Mouse (Mus musculus) heart, embryonic 12.5 days (tissue): ENCODE results near the gene Prkar1b. TPM values are rescaled to one million over a fixed set of nuclear protein-coding genes. Genes with fewer than 3 reads are reported as not detected.

Experiments
- ATAC-seq: fragments of 200-750 bp; cut with Nextera tagmentation; 2 replicates; pipeline ENCODE4 v1.8.0; 2017; ENCODE audit warnings: moderate TSS enrichment, moderate library complexity; ENCODE audit not compliant: insufficient number of reproducible peaks, low FRiP score
- H3K27ac ChIP-seq: fragments of 300-500 bp; sonication (generic); 2 replicates; pipeline ENCODE4 v1.5.1; 2016; ENCODE audit warnings: mild to moderate bottlenecking, moderate library complexity; ENCODE audit not compliant: poor library complexity, severe bottlenecking
- H3K27me3 ChIP-seq: fragments of 300-500 bp; sonication (generic); replicated peaks from 2 replicates; pipeline ENCODE4 v1.6.1; 2016; ENCODE audit warnings: mild to moderate bottlenecking, moderate library complexity
- H3K36me3 ChIP-seq: fragments of 300-500 bp; sonication (generic); 2 replicates; pipeline ENCODE4 v1.6.1; 2016; ENCODE audit warnings: mild to moderate bottlenecking, moderate library complexity
- H3K4me1 ChIP-seq: fragments of 300-500 bp; sonication (generic); replicated peaks from 2 replicates; pipeline ENCODE4 v1.6.1; 2016; ENCODE audit warnings: mild to moderate bottlenecking
- H3K4me2 ChIP-seq: fragments of 300-500 bp; sonication (generic); 2 replicates; pipeline ENCODE4 v1.6.1; 2016; ENCODE audit warnings: mild to moderate bottlenecking, moderate library complexity
- H3K4me3 ChIP-seq: fragments of 300-500 bp; sonication (generic); 2 replicates; pipeline ENCODE4 v1.5.1; 2016; ENCODE audit warnings: mild to moderate bottlenecking
- H3K9ac ChIP-seq: fragments of 300-500 bp; sonication (generic); 2 replicates; pipeline ENCODE4 v1.6.1; 2016; ENCODE audit warnings: mild to moderate bottlenecking, moderate library complexity
- H3K9me3 ChIP-seq: fragments of 300-500 bp; sonication (generic); replicated peaks from 2 replicates; pipeline ENCODE4 v1.6.1; 2016; ENCODE audit warnings: mild to moderate bottlenecking, moderate library complexity
- WGBS: fragments of 180-500 bp; shearing (Covaris S2); methylation state at CpG from one replicate; pipeline ENCODE4 v1.1.7; 2016; 5-methylcytosine and 5-hydroxymethylcytosine counted together
- polyA plus RNA-seq: library from polyadenylated mRNA; unstranded; fragments of >200 nt; fragmentation: Nextera tagmentation; extraction: Ambion mirVana; gene quantifications from 2 replicates; pipeline ENCODE4 v1.2.1, GENCODE M21; 2016

Gene Prkar1b
- polyA plus RNA-seq, 1 experiment from 2014 or later, result 10.4 TPM

DNA sequence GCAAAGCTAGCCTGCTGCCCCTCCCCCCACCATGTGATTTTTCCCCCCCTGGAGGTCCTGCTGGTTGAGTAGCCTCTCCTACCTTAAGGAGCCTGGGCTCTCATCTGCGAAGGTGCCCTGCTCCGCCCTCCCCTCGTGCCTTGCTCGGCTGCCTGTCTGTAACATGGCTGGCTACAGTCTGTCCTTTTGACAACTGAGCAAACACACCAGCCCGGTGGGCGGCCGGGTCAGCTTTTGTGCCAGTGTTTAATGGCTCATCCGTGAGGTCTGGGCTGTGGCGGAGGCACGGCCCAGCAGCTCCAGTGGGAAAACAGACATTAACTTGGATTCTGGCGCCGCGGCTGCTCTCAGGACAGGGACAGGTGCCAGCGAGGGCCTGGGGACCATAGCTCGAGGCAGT is 122.2 kb downstream of the Prkar1b start:
- H3K9ac ChIP-seq, result no peak overlapping the region
- no peak overlapping the region for H3K4me3 ChIP-seq
- no peak overlapping the region for H3K4me2 ChIP-seq
- no peaks in the 10 kb centered on the region for H3K36me3 ChIP-seq
- WGBS, result 63% methylated on average over 15 of the region's 15 CpGs
- no peaks in the 10 kb centered on the region for H3K9me3 ChIP-seq
- ATAC-seq, result no peak
- no peak overlapping the region for H3K27ac ChIP-seq
- no peaks in the 10 kb centered on the region for H3K27me3 ChIP-seq
- peaks cover 19% of the 10 kb centered on the region for H3K4me1 ChIP-seq

GRCm38 (mm10) chr5:139024351-139025105 is 125.3 kb downstream of the Prkar1b start:
- Histone ChIP-seq H3K36me3 (no peaks in the 10 kb centered on the region), H3K9me3 (no peaks in the 10 kb centered on the region), H3K4me1 (peaks cover 13% of the 10 kb centered on the region), H3K4me2 (no peak overlapping the region), H3K27me3 (no peaks in the 10 kb centered on the region), H3K9ac (no peak overlapping the region), H3K4me3 (no peak overlapping the region), H3K27ac (0 out of 2 replicates have a peak overlapping the region, but pooled peaks have one; percentile 14)
- no peak for ATAC-seq
- 35% methylated on average over 12 of the region's 12 CpGs for WGBS

DNA sequence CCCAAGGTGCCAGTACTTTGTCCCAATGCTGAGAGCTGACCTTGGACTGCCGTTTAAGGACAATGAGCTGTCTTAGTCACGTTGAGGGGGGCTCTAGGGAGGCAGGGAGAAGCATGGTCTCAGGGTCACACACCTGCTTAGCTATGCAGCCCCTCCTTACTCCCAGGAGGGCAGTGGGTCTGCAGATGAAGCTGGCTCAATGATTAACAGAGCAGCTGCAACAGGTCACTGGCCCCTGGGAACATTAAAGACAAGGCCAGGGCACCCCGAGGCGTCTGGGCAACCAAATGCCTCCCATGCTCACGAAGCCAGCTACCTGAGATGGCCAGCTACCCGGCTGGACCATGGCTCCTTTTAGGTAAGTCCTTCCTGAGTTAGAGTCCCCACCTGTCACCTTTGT is 129.2 kb downstream of the Prkar1b start:
- Histone ChIP-seq H3K36me3 (no peaks in the 10 kb centered on the region), H3K4me1 (peaks cover 27% of the 10 kb centered on the region), H3K9ac (no peak overlapping the region), H3K9me3 (no peaks in the 10 kb centered on the region), H3K27me3 (no peaks in the 10 kb centered on the region), H3K4me2 (no peak overlapping the region), H3K27ac (no peak overlapping the region), H3K4me3 (no peak overlapping the region)
- ATAC-seq, result no peak
- 80% methylated on average over 6 of the region's 6 CpGs for WGBS

DNA sequence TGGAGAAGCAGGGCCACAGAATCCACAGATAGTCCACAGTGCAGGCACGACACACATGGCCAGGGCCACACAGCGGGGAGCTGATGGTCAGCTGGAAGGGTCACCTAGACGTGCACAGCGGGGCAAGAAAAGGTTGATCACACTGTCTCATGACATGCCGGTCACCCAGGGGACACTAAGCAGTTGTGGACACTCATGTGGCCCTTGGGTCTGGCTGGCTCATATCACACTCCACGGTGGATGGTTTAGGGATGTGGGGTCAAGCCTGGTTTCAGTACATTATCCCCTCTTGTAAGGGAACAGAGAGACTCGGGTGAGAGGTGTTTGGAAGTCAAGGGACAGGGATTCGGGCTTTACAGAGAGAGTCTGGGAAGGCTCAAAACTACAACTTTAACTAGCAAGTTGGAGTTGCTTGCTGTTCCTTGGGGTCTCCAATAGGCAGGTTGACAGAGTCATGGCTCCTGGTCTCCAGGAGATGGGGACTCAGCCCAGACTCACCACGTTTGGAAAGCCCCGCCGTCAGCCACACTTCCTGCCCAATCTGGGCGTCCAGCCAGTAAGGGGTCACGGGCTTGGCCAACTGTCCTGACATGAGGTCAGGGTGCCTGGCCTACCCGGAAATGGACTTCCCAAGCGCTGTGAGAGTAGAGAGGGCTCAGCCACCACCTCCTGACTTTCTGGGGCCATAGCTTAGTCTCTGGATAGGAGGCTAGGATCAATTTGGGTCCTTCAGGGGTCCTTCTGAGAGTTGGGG is 132.3 kb downstream of the Prkar1b start:
- Histone ChIP-seq H3K9me3 (no peaks in the 10 kb centered on the region), H3K27me3 (no peaks in the 10 kb centered on the region), H3K4me2 (no peak overlapping the region), H3K4me1 (peaks cover 26% of the 10 kb centered on the region), H3K36me3 (no peaks in the 10 kb centered on the region), H3K4me3 (no peak overlapping the region), H3K9ac (no peak overlapping the region), H3K27ac (no peak overlapping the region)
- 67% methylated on average over 15 of the region's 15 CpGs for WGBS
- ATAC-seq, result peak; percentile 62; the same call in 1 of the 2 replicates

DNA sequence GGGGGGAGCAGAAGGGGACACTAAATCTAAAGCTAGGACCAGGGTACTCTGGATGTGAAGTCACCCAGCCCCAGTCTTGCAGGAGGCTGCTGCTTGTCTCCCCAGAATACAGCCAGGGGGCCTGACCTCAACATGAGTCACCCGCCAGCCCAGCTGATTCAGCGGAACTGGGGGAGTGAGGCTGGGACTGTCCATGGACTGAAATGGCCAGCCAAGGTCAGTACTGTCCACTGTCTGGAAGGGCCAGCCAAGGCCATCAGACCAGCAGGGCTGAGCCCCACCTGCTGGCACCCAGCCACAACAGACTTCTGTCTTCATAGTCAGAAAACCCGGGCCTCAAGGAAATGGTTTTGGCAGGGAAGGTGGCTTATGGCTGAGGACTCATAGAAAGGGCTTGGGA is 134.7 kb downstream of the Prkar1b start:
- H3K36me3 ChIP-seq, result no peaks in the 10 kb centered on the region
- ATAC-seq, result peak; percentile 72
- WGBS, result 53% methylated on average over 3 of the region's 3 CpGs

GRCm38 (mm10) chr5:139010649-139011048 is 139.2 kb downstream of the Prkar1b start:
- no peak overlapping the region for H3K4me3 ChIP-seq
- 47% methylated on average over 2 of the region's 2 CpGs for WGBS
- no peaks in the 10 kb centered on the region for H3K9me3 ChIP-seq
- H3K27me3 ChIP-seq, result no peaks in the 10 kb centered on the region; the same call in 1 of the 2 replicates
- no peak overlapping the region for H3K4me2 ChIP-seq
- no peak for ATAC-seq
- H3K4me1 ChIP-seq, result peaks cover 12% of the 10 kb centered on the region
- H3K36me3 ChIP-seq, result no peaks in the 10 kb centered on the region
- no peak overlapping the region for H3K27ac ChIP-seq
- H3K9ac ChIP-seq, result no peak overlapping the region

More for the DNA sequence above, 134.7 kb downstream of the Prkar1b start:
- no peak overlapping the region for H3K4me3 ChIP-seq
- no peaks in the 10 kb centered on the region; the same call in 1 of the 2 replicates for H3K27me3 ChIP-seq
- no peak overlapping the region for H3K27ac ChIP-seq
- H3K9me3 ChIP-seq, result no peaks in the 10 kb centered on the region
- H3K4me2 ChIP-seq, result no peak overlapping the region
- H3K9ac ChIP-seq, result no peak overlapping the region
- H3K4me1 ChIP-seq, result peaks cover 26% of the 10 kb centered on the region

GRCm38 (mm10) chr5:139007141-139007775 is 142.5 kb downstream of the Prkar1b start:
- WGBS, result 49% methylated on average over 4 of the region's 4 CpGs
- Histone ChIP-seq H3K4me2 (no peak overlapping the region), H3K27me3 (peaks cover 3% of the 10 kb centered on the region; the same call in 1 of the 2 replicates), H3K36me3 (no peaks in the 10 kb centered on the region), H3K4me1 (no peaks in the 10 kb centered on the region), H3K27ac (no peak overlapping the region), H3K9me3 (no peaks in the 10 kb centered on the region), H3K9ac (no peak overlapping the region), H3K4me3 (no peak overlapping the region)
- ATAC-seq, result no peak

DNA sequence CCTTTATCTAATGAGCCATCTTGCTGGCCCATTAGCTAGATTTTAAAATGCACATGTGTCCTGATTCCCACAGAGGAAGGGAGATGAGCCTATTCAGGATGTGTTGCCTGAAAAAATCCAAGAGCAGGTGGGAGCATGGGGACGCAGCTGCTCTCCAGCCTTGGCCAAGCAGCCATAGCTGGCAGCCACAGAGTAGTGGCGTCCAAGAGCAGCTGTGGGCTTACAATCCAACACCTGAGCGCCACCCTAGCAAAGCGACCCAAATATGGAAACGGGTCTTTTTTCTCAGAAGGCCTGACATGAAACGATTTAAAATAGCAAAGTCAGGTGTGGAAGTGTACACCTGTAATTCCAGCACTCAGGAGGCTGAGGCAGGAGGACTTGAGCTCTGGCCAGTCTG is 145.2 kb downstream of the Prkar1b start:
- Histone ChIP-seq H3K36me3 (no peaks in the 10 kb centered on the region), H3K4me3 (no peak overlapping the region), H3K9me3 (peaks cover 12% of the 10 kb centered on the region), H3K9ac (no peak overlapping the region), H3K27me3 (peaks cover 6% of the 10 kb centered on the region), H3K4me1 (0 out of 2 replicates have a peak, but pooled peaks cover under 1% of the 10 kb centered on the region), H3K27ac (no peak overlapping the region), H3K4me2 (no peak overlapping the region)
- WGBS, result 74% methylated on average over 6 of the region's 6 CpGs
- no peak for ATAC-seq

- no peaks in the 10 kb centered on the region for H3K36me3 ChIP-seq
- H3K4me3 ChIP-seq, result no peak overlapping the region
- H3K4me1 ChIP-seq, result peaks cover 37% of the 10 kb centered on the region
- H3K9ac ChIP-seq, result no peak overlapping the region
- H3K27ac ChIP-seq, result no peak overlapping the region
- no peak for ATAC-seq
- 71% methylated on average over 7 of the region's 7 CpGs for WGBS
- peaks cover 12% of the 10 kb centered on the region for H3K9me3 ChIP-seq
- no peak overlapping the region for H3K4me2 ChIP-seq
- H3K27me3 ChIP-seq, result peaks cover 34% of the 10 kb centered on the region
These were observed 150.1 kb downstream of the Prkar1b start for GRCm38 (mm10) chr5:138999716-139000115.

- H3K27ac ChIP-seq, result peak overlapping the region; percentile 76
- ATAC-seq, result no peak
These were observed 151.7 kb downstream of the Prkar1b start for GRCm38 (mm10) chr5:138997936-138998580.

More at GRCm38 (mm10) chr5:138997936-138998580, 151.7 kb downstream of the Prkar1b start:
- Histone ChIP-seq H3K4me3 (peak overlapping the region; percentile 69), H3K4me1 (peaks cover 45% of the 10 kb centered on the region), H3K9ac (peak overlapping the region; percentile 68), H3K36me3 (no peaks in the 10 kb centered on the region), H3K4me2 (peak overlapping the region; percentile 84), H3K9me3 (peaks cover 12% of the 10 kb centered on the region), H3K27me3 (peaks cover 31% of the 10 kb centered on the region)
- WGBS, result 1% methylated on average over 30 of the region's 30 CpGs
